Mouse (Mus musculus) ovary, postnatal 14 days (tissue): ENCODE results near the gene Cdkn2aipnl.
A peak's percentile ranks its signal among the peaks of the same experiment; 100 is the strongest.

ENCODE experiments used
- DNase-seq: peaks from one replicate; pipeline ENCODE4 v3.0.0; 2022; ENCODE audit warnings: low spot score

Cdkn2aipnl gene

GRCm38 (mm10) chr11:51967443-51968401 is at the start of gene Cdkn2aipnl:
Gene Cdkn2aipnl (plus strand): TSS chr11:51967661.
- DNase-seq = peak; percentile 99

- no peak for DNase-seq
Measured at GRCm38 (mm10) chr11:51917951-51918350, 49.5 kb upstream of the Cdkn2aipnl start.

GRCm38 (mm10) chr11:51918576-51918975 is 48.9 kb upstream of the Cdkn2aipnl start:
- no peak for DNase-seq

GRCm38 (mm10) chr11:51921355-51922125 is 45.9 kb upstream of the Cdkn2aipnl start:
- no peak for DNase-seq

- no peak for DNase-seq
Measured at GRCm38 (mm10) chr11:51922421-51922841, 45.0 kb upstream of the Cdkn2aipnl start.

- no peak for DNase-seq
Measured at GRCm38 (mm10) chr11:51925595-51925994, 41.9 kb upstream of the Cdkn2aipnl start.

GRCm38 (mm10) chr11:51926385-51926784 is 41.1 kb upstream of the Cdkn2aipnl start:
- DNase-seq = no peak

GRCm38 (mm10) chr11:51927106-51927505 is 40.4 kb upstream of the Cdkn2aipnl start:
- no peak for DNase-seq

- DNase-seq = no peak
Measured at GRCm38 (mm10) chr11:51931138-51931537, 36.3 kb upstream of the Cdkn2aipnl start.

GRCm38 (mm10) chr11:51931790-51932189 is 35.7 kb upstream of the Cdkn2aipnl start:
- no peak for DNase-seq

- DNase-seq = no peak
Measured at GRCm38 (mm10) chr11:51934230-51934629, 33.2 kb upstream of the Cdkn2aipnl start.

GRCm38 (mm10) chr11:51935636-51936434 is 31.6 kb upstream of the Cdkn2aipnl start:
- no peak for DNase-seq

- no peak for DNase-seq
Measured at GRCm38 (mm10) chr11:51937361-51937781, 30.1 kb upstream of the Cdkn2aipnl start.

- DNase-seq = no peak
Measured at GRCm38 (mm10) chr11:51938817-51939589, 28.5 kb upstream of the Cdkn2aipnl start.

- DNase-seq = no peak
Measured at GRCm38 (mm10) chr11:51939590-51939955, 27.9 kb upstream of the Cdkn2aipnl start.

- no peak for DNase-seq
Measured at GRCm38 (mm10) chr11:51940511-51940955, 26.9 kb upstream of the Cdkn2aipnl start.

- DNase-seq = no peak
Measured at GRCm38 (mm10) chr11:51942602-51943499, 24.6 kb upstream of the Cdkn2aipnl start.

- DNase-seq = no peak
Measured at GRCm38 (mm10) chr11:51943500-51943841, 24.0 kb upstream of the Cdkn2aipnl start.

GRCm38 (mm10) chr11:51944239-51944638 is 23.2 kb upstream of the Cdkn2aipnl start:
- DNase-seq = no peak

- no peak for DNase-seq
Measured at GRCm38 (mm10) chr11:51945548-51945947, 21.9 kb upstream of the Cdkn2aipnl start.
